Mouse (Mus musculus) embryonic facial prominence, embryonic 14.5 days (tissue): ENCODE measurements around the gene Mpped2. TPM values are rescaled to one million over a fixed set of nuclear protein-coding genes. Genes with fewer than 3 reads are reported as not detected.

ENCODE experiments used
- ATAC-seq: fragments of 200-750 bp; cut with Nextera tagmentation; 2 replicates; pipeline ENCODE4 v1.8.0; 2017; ENCODE audit warnings: low read depth, moderate number of reproducible peaks, moderate TSS enrichment
- DNase-seq: peaks from one replicate; pipeline ENCODE4 v3.0.0-alpha.2; 2015; ENCODE audit warnings: low spot score
- H3K27ac ChIP-seq: fragments of 300-500 bp; sonication (generic); replicated peaks from 2 replicates; pipeline ENCODE4 v1.5.1; 2014; ENCODE audit warnings: low read depth, mild to moderate bottlenecking, low read length, moderate library complexity
- H3K27me3 ChIP-seq: fragments of 300-500 bp; sonication (generic); replicated peaks from 2 replicates; pipeline ENCODE4 v1.6.1; 2014; ENCODE audit warnings: low read length; ENCODE audit not compliant: control insufficient read depth, insufficient read depth
- H3K36me3 ChIP-seq: fragments of 300-500 bp; sonication (generic); 2 replicates; pipeline ENCODE4 v1.6.1; 2014; ENCODE audit warnings: low read length, mixed read lengths; ENCODE audit not compliant: control insufficient read depth, insufficient read depth
- H3K4me1 ChIP-seq: fragments of 300-500 bp; sonication (generic); 2 replicates; pipeline ENCODE4 v1.6.1; 2014; ENCODE audit warnings: antibody characterized with exemption, low read length; ENCODE audit not compliant: control insufficient read depth, insufficient read depth
- H3K4me2 ChIP-seq: fragments of 300-500 bp; sonication (generic); 2 replicates; pipeline ENCODE4 v1.6.1; 2014; ENCODE audit warnings: low read depth, mild to moderate bottlenecking, low read length, moderate library complexity, mixed read lengths
- H3K4me3 ChIP-seq: fragments of 300-500 bp; sonication (generic); 2 replicates; pipeline ENCODE4 v1.5.1; 2014; ENCODE audit warnings: low read depth, mild to moderate bottlenecking, low read length
- H3K9ac ChIP-seq: fragments of 300-500 bp; sonication (generic); 2 replicates; pipeline ENCODE4 v1.6.1; 2014; ENCODE audit warnings: low read depth, mild to moderate bottlenecking, low read length, moderate library complexity, mixed read lengths
- H3K9me3 ChIP-seq: fragments of 300-500 bp; sonication (generic); 2 replicates; pipeline ENCODE4 v1.6.1; 2016; ENCODE audit warnings: low read length; ENCODE audit not compliant: control insufficient read depth
- WGBS: fragments of 180-500 bp; shearing (Covaris S2); extraction: QIAGEN DNeasy Blood & Tissue Kit; methylation state at CpG from one replicate; pipeline ENCODE4 v1.1.7; 2014; 5-methylcytosine and 5-hydroxymethylcytosine counted together
- polyA plus RNA-seq: library from polyadenylated mRNA; unstranded; fragments of >200 nt; fragmentation: Nextera tagmentation; extraction: Ambion mirVana; gene quantifications from 2 replicates; pipeline ENCODE4 v1.2.1, GENCODE M21; 2014

The Mpped2 gene
- polyA plus RNA-seq, 1 experiment from 2014 or later, result 52.5 TPM

DNA sequence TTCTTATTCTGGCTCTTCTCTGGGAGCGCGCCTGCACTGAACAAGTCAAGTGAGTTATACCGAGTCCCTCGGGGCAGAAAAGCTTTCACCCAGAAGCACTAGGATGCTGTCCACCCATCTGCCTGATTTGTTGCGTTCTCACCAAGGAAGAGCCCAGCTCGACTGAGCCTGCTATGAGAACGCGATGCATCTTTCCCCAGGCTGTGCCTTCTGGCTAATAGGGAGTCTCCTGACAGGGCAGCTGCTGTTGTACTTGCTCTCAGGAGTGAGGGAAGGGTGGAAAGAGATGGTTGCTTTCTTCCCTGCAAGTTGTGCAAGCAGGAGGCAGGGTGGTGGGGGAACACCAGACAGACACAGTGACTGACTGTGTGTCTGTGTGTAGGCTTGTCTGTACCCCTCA is 37.5 kb downstream of the Mpped2 start:
- Histone ChIP-seq H3K27ac (no peak overlapping the region), H3K36me3 (0 out of 2 replicates have a peak, but pooled peaks cover 6% of the 10 kb centered on the region), H3K4me2 (no peak overlapping the region), H3K27me3 (no peaks in the 10 kb centered on the region), H3K4me1 (peaks cover 25% of the 10 kb centered on the region), H3K4me3 (no peak overlapping the region), H3K9ac (no peak overlapping the region), H3K9me3 (no peaks in the 10 kb centered on the region)
- ATAC-seq (0 out of 2 replicates have a peak, but pooled peaks have one; percentile 15), DNase-seq (no peak)
- 56% methylated on average over 8 of the region's 8 CpGs for WGBS

DNA sequence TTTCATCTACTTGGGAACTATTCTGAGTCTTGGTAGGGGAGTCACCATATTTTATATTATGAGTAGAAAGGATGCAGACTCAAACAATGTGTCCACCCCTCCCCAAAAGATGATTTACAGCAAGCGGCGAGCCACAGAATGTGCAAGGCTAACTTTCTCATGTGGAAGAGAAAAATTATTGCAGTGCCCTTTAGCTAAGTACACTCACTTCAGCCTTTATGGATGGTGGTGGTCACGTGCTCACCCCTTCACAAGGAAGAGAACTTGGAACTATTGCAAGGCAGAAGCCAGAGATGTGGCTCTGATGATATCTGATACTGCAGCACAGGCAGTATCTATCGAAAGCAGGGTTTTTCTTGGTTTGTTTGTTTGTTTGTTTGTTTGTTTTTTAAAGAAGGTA is 38.4 kb downstream of the Mpped2 start:
- Histone ChIP-seq H3K4me1 (peaks cover 25% of the 10 kb centered on the region), H3K4me2 (no peak overlapping the region)

DNA sequence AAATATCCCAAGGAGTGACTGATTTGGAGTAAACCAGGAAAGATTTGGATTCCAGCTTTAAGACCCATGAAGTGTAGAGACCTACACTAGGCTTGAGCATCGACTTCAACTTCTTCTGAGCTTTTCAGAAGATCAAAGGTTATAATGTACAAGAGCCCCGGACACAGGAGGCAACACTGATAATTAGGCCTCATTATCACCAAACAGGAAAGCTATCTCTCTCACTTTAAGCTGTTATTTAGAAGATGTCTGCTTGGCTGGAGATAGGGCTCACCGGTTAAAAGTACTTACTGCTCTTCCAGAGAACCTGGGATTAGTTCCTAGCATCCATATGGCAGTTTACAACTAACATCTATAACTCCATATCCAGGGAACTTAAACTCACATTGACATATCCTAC is 39.1 kb downstream of the Mpped2 start:
- Histone ChIP-seq H3K27ac (no peak overlapping the region), H3K9me3 (no peaks in the 10 kb centered on the region), H3K9ac (no peak overlapping the region), H3K4me2 (no peak overlapping the region), H3K4me1 (peaks cover 25% of the 10 kb centered on the region), H3K27me3 (no peaks in the 10 kb centered on the region), H3K4me3 (no peak overlapping the region), H3K36me3 (no peaks in the 10 kb centered on the region)
- DNase-seq (no peak), ATAC-seq (no peak)
- WGBS, result 52% methylated on average over 3 of the region's 3 CpGs

More for the DNA sequence above, 38.4 kb downstream of the Mpped2 start:
- Histone ChIP-seq H3K27ac (no peak overlapping the region), H3K36me3 (no peaks in the 10 kb centered on the region), H3K4me3 (no peak overlapping the region), H3K27me3 (no peaks in the 10 kb centered on the region), H3K9ac (no peak overlapping the region), H3K9me3 (no peaks in the 10 kb centered on the region)
- DNase-seq (no peak), ATAC-seq (no peak)
- WGBS, result 81% methylated on average over 4 of the region's 4 CpGs

DNA sequence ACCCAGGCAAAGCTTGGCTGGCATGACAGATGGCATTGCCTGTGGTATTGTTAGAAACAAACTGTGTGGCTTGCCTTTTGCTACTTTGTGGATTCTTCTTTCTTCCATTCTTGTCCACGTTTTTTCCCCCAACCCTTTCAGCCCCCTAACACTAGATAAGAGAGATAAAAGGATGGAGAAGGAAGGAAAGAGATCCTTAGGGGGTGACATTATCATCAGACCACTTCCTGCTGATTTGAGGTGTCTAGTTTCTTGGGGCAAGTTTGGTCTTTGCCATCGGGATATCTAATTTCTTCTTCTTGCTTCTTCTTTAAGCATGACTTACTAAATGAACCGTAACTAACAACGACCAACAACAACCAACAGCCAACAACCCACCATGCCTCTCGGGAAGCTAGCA is 40.3 kb downstream of the Mpped2 start:
- H3K27me3 ChIP-seq, result no peaks in the 10 kb centered on the region
- H3K4me2 ChIP-seq, result no peak overlapping the region
- ATAC-seq (no peak), DNase-seq (no peak)
- no peaks in the 10 kb centered on the region for H3K9me3 ChIP-seq
- H3K4me3 ChIP-seq, result no peak overlapping the region
- no peak overlapping the region for H3K27ac ChIP-seq
- no peaks in the 10 kb centered on the region for H3K36me3 ChIP-seq
- WGBS, result 45% methylated on average over 5 of the region's 5 CpGs
- H3K9ac ChIP-seq, result no peak overlapping the region
- H3K4me1 ChIP-seq, result peaks cover 25% of the 10 kb centered on the region

DNA sequence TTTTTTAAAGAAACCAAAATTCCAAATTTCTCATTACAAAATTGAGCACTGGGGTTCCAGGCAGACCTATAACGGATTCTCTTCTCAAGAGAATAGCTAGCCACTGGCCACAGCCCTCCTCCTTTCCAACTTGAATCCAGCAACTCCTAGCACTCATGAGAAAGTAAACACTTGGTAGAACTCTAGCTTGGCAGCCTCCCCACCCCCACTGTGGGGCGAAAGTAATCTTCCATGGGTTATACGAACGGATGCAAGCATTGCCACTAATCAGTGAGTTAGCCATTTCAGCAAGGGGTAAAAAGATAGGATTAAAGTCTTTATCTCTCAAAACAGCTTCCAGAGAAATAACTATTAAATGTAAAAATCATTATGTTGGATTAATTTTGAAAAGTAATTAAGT is 40.9 kb downstream of the Mpped2 start:
- DNase-seq (no peak), ATAC-seq (no peak)
- H3K4me1 ChIP-seq, result peaks cover 25% of the 10 kb centered on the region
- 60% methylated on average over 4 of the region's 4 CpGs for WGBS
- H3K27me3 ChIP-seq, result no peaks in the 10 kb centered on the region
- H3K36me3 ChIP-seq, result no peaks in the 10 kb centered on the region
- H3K9me3 ChIP-seq, result no peaks in the 10 kb centered on the region
- H3K4me2 ChIP-seq, result no peak overlapping the region
- no peak overlapping the region for H3K4me3 ChIP-seq
- H3K9ac ChIP-seq, result no peak overlapping the region
- no peak overlapping the region for H3K27ac ChIP-seq

DNA sequence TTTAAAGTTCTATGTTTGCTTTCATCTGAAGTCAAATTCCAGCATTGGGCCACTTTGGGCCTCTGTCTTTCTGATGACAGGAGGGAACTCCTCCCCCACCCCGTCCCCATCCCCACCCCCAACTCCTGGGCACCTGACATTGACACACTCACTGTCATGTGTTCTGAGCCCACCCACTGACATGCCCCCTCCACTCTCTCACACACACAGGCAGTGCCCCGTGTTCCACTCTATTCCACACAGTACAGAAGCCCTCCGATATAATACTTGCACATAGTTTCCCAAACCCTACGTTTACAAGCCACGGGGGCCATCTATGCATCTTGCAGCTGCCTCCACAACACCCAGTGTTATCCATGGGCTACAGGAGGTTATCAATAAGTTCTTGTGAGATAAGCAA is 42.1 kb downstream of the Mpped2 start:
- 81% methylated on average over 5 of the region's 5 CpGs for WGBS
- H3K4me3 ChIP-seq, result no peak overlapping the region
- no peak overlapping the region for H3K9ac ChIP-seq
- DNase-seq (no peak), ATAC-seq (no peak)
- H3K9me3 ChIP-seq, result no peaks in the 10 kb centered on the region
- peaks cover 21% of the 10 kb centered on the region for H3K4me1 ChIP-seq
- no peaks in the 10 kb centered on the region for H3K36me3 ChIP-seq
- no peak overlapping the region for H3K27ac ChIP-seq
- H3K27me3 ChIP-seq, result no peaks in the 10 kb centered on the region
- no peak overlapping the region for H3K4me2 ChIP-seq

DNA sequence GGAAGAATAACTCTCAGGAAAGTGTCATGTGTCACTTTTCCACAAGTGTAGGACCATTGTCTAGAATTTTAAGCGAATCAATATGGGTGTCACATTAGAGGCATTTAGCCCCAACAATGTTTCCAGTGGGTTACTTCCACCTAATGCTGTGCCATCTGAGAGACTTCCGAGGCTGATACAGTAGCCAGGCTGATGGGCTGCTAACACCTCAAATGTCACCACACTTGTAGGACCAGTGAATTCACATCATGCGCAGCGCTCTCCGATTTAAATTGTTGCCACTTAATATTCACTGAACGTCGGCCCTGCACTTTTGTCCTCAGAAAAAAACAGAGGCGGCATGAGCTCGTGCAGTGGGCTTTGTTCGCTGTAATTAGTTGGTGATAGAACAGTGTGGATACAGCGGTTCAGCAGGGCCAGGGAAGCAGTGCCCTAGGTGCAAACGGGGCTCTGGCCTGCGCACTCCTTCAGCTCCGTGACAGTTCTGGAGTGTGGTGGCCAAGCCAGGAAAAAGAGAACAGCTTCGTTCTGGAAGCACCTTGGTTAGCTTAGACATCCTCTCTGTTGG is 42.8 kb downstream of the Mpped2 start:
- H3K9ac ChIP-seq, result no peak overlapping the region
- no peak overlapping the region for H3K27ac ChIP-seq
- ATAC-seq (no peak), DNase-seq (no peak)
- no peaks in the 10 kb centered on the region for H3K36me3 ChIP-seq
- no peak overlapping the region for H3K4me3 ChIP-seq
- H3K4me2 ChIP-seq, result no peak overlapping the region
- H3K9me3 ChIP-seq, result no peaks in the 10 kb centered on the region
- peaks cover 14% of the 10 kb centered on the region; the same call in 1 of the 2 replicates for H3K4me1 ChIP-seq
- H3K27me3 ChIP-seq, result no peaks in the 10 kb centered on the region
- WGBS, result 83% methylated on average over 15 of the region's 15 CpGs

DNA sequence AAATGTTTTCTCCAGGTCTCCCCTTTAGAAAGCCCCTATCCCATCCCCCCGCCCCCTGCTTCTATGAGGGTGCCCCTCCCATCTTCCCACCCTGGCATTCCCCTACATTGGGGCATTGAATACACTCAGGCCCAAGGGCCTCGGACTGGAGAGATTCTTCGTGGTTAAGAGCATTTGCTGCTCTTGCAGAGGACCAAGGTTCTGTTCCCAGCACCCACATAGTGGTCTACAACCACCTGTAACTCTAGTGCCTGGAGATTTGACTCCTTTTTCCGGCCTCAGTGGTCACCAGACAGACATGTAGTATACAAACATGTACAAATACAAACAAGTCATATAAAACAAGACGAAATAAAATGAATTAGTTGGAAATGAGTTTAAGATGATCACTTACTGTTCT is 45.9 kb downstream of the Mpped2 start:
- 88% methylated on average over 5 of the region's 5 CpGs for WGBS
- Histone ChIP-seq H3K4me1 (peaks cover 7% of the 10 kb centered on the region; the same call in 1 of the 2 replicates), H3K4me3 (no peak overlapping the region), H3K9me3 (no peaks in the 10 kb centered on the region), H3K9ac (no peak overlapping the region), H3K36me3 (no peaks in the 10 kb centered on the region), H3K4me2 (no peak overlapping the region), H3K27ac (no peak overlapping the region), H3K27me3 (no peaks in the 10 kb centered on the region)
- no peak for ATAC-seq
- no peak for DNase-seq

DNA sequence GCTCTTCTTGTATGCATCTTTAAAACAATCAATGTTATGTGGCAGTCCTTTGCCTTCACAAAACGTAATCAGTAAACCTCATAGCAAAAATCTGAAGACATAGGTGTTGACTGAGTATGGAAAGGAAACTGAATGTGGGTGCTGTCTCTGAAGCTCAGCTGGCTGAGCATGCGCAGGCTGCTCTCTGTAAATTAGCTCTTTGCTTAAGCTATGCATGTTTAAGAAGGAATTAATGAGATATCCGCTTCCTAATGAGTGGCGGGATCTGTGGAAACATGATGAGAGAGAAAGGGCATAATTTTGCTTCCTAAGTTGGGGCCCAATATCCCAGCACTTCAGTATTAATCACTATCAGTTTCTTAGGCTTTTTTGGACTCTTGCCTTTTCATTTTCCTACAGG is 51.0 kb downstream of the Mpped2 start:
- peaks cover 7% of the 10 kb centered on the region; the same call in 1 of the 2 replicates for H3K4me1 ChIP-seq

More for the DNA sequence above, 51.0 kb downstream of the Mpped2 start:
- no peak overlapping the region for H3K4me2 ChIP-seq
- ATAC-seq (no peak), DNase-seq (no peak)
- H3K9me3 ChIP-seq, result no peaks in the 10 kb centered on the region
- H3K27ac ChIP-seq, result no peak overlapping the region
- H3K9ac ChIP-seq, result no peak overlapping the region
- no peak overlapping the region for H3K4me3 ChIP-seq
- WGBS, result 70% methylated on average over 4 of the region's 4 CpGs
- H3K36me3 ChIP-seq, result no peaks in the 10 kb centered on the region
- H3K27me3 ChIP-seq, result no peaks in the 10 kb centered on the region
